Mouse (Mus musculus): ENCODE data around the gene Clba1.
A peak's percentile ranks its signal among the peaks of the same experiment; 100 is the strongest.

DNA sequence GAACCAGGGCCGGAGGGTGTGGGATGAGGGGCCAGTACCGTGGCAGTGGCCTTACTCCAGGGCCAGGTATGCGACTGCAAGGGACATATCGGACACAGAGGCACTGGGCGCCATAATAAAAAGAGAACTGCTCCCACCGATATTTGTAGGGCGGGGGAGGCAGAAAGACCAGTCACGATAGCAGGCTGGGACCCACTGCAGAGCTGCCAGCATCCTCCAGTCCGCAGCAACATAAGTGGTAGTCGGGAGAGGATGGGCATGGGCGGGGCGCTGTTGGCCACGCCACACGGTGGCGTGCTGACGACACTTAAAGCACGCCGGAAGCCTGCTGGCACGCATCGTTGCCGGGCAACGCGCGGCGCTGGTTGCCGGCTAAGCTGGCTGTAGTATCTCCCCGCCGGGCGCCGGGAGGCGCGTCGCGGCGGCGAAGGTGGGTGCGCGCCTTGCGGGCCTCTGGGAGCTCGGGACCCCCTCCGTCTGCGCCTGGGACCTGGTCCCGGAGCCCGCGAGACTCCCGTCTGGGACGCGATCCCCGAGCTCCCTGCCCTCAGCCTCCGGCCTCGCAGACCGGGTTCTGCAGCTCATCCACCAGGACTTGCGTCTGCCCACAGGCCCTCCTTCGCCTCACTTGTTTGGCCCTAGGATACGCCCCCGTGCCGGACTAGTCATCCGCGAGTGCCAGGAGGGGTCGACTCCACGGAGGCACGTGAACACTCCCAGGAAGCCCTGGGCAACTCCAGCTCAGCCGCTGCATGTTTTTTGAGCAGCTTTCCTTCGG, at the start of gene Clba1:
- TF ChIP-seq CTCF (IDR thresholded peaks at IDR 0.05; ENCODE audit: control insufficient read depth, insufficient read depth, insufficient replicate concordance, low read depth, low read length) (no peak; the same call in 1 of the 2 replicates), POLR2A (IDR thresholded peaks at IDR 0.05; ENCODE audit: control insufficient read depth, low read depth, low read length) (peak; percentile 80)

Measured in testis, adult 2 months (tissue).